Mouse (Mus musculus): ENCODE results near the gene Calm3. TPM values are rescaled to one million over a fixed set of nuclear protein-coding genes. Genes with fewer than 3 reads are reported as not detected.

Calm3 gene
- polyA plus RNA-seq, 1 experiment from 2014 or later: 58.8 TPM

DNA sequence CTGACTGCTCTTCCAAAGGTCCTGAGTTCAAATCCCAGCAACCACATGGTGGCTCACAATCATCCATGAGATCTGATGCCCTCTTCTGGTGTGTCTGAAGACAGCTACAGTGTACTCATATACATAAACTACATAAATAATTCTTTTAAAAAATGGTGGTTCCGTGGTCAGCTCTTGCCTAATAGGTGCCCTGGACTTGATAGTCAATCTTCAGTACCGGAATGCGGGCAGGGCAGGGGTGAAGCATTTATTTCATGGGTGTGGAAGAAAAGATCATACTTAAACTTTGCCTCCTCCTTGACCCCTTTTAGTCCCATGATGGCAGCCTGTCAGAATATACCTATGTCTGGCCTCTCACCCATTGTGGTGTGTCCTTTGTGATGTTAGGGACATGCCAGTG is 12.0 kb downstream of the Calm3 start:
- peaks cover 27% of the 10 kb centered on the region for H3K36me3 ChIP-seq (replicated peaks; ENCODE audit: insufficient read depth, low read length)

DNA sequence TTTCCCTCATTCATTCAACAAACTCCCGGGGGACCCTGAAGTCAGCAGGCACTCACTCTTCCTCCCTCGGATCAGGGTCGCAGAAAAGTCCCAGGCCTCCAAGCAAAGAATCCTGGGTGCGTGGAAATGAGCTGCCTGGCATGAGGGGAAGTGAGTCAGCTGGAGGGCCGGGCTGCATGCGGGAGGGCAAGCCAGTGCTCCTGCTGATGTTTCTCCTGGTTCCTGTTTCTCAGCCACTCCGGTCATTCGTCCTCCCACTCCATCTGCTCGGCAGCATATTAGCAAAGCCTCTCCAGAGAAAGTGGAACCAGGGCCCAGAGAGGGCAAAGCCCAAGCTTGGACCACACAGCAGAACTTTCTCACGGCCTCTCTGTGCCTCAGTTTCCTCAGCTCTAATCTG is 14.0 kb downstream of the Calm3 start:
- DNase-seq (no peak), ATAC-seq (no peak)
- H3K9me3 ChIP-seq (ENCODE audit: low read length): no peaks in the 10 kb centered on the region
- peaks cover 8% of the 10 kb centered on the region; the same call in 1 of the 2 replicates for H3K4me1 ChIP-seq (ENCODE audit: insufficient read depth)
- 34% methylated on average over 10 of the region's 10 CpGs for WGBS (ENCODE audit: insufficient replicate concordance)
- no peak overlapping the region for H3K27ac ChIP-seq (ENCODE audit: low read depth)
- H3K36me3 ChIP-seq (replicated peaks; ENCODE audit: insufficient read depth, low read length): peaks cover 9% of the 10 kb centered on the region; the same call in 1 of the 2 replicates
- TF ChIP-seq CTCF (IDR thresholded peaks at IDR 0.05; ENCODE audit: low read depth): no peak
- TF ChIP-seq EP300 (IDR thresholded peaks at IDR 0.05; ENCODE audit: low read depth): no peak
- H3K4me2 ChIP-seq (ENCODE audit: low read depth, low read length): peak overlapping the region; percentile 16; the same call in 1 of the 2 replicates
- H3K9ac ChIP-seq (replicated peaks): no peak overlapping the region
- H3K4me3 ChIP-seq (ENCODE audit: low read depth, low read length): no peak overlapping the region
- H3K27me3 ChIP-seq (ENCODE audit: insufficient read depth, low read length): no peaks in the 10 kb centered on the region

More for the DNA sequence above, 12.0 kb downstream of the Calm3 start:
- Histone ChIP-seq H3K4me3 (ENCODE audit: low read depth, low read length) (no peak overlapping the region), H3K27me3 (ENCODE audit: insufficient read depth, low read length) (no peaks in the 10 kb centered on the region), H3K9ac (replicated peaks) (no peak overlapping the region), H3K4me2 (ENCODE audit: low read depth, low read length) (no peak overlapping the region), H3K4me1 (ENCODE audit: insufficient read depth) (peaks cover 8% of the 10 kb centered on the region; the same call in 1 of the 2 replicates), H3K27ac (ENCODE audit: low read depth) (no peak overlapping the region), H3K9me3 (ENCODE audit: low read length) (no peaks in the 10 kb centered on the region)
- TF ChIP-seq CTCF (IDR thresholded peaks at IDR 0.05; ENCODE audit: low read depth) (no peak), EP300 (IDR thresholded peaks at IDR 0.05; ENCODE audit: low read depth) (no peak)
- DNase-seq: no peak
- no peak for ATAC-seq
- 71% methylated on average over 3 of the region's 3 CpGs for WGBS (ENCODE audit: insufficient replicate concordance)

DNA sequence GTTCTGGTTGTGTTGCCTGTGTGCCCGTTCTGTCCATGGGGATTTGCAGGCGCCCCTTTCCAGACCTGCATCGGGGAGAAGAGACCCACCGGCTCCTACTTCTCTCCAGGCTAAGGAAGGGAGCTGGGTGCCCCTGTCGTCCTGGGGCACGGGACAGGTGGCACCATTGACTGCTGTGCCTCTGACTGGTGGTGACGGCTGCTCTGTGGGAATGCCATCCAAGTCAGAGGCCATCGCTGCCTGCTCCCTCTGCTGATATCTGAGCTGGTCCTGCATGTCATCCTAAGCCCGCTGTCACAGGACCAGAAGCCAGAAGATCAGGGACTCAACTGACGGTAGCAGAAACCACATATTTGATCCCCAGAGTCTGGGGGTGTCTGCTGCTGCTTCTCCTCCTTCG is 15.1 kb downstream of the Calm3 start:
- Histone ChIP-seq H3K9me3 (ENCODE audit: low read length) (no peaks in the 10 kb centered on the region), H3K4me2 (ENCODE audit: low read depth, low read length) (peak overlapping the region; percentile 58; the same call in 1 of the 2 replicates), H3K4me3 (ENCODE audit: low read depth, low read length) (no peak overlapping the region), H3K9ac (replicated peaks) (no peak overlapping the region), H3K27ac (ENCODE audit: low read depth) (no peak overlapping the region), H3K27me3 (ENCODE audit: insufficient read depth, low read length) (no peaks in the 10 kb centered on the region), H3K4me1 (ENCODE audit: insufficient read depth) (peaks cover 10% of the 10 kb centered on the region; the same call in 1 of the 2 replicates), H3K36me3 (replicated peaks; ENCODE audit: insufficient read depth, low read length) (no peaks in the 10 kb centered on the region)
- DNase-seq (no peak), ATAC-seq (no peak)
- TF ChIP-seq EP300 (IDR thresholded peaks at IDR 0.05; ENCODE audit: low read depth) (no peak), CTCF (IDR thresholded peaks at IDR 0.05; ENCODE audit: low read depth) (no peak)
- WGBS (ENCODE audit: insufficient replicate concordance): 40% methylated on average over 11 of the region's 11 CpGs

DNA sequence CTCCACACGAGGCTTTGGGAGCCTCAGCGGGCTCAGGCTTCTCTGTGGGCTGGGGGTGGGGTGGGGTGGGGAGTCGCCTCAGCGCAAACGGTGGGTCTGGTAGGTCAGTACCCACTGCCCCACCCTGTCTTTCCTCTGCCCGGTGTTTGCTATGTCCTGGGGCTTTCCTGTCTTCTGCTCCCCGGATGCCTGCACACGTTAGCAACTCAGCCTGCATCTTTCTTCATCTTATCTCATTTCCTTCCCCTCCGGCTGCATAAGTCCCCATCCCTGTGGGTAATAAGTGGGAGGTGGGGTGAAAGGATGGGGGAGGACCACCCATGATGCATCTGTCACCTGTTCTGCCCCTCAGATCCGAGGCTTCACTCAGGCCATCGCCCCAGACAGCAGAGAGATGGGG is 15.5 kb downstream of the Calm3 start:
- H3K27me3 ChIP-seq (ENCODE audit: insufficient read depth, low read length): no peaks in the 10 kb centered on the region
- no peak for TF ChIP-seq EP300 (IDR thresholded peaks at IDR 0.05; ENCODE audit: low read depth)
- TF ChIP-seq CTCF (IDR thresholded peaks at IDR 0.05; ENCODE audit: low read depth): no peak
- no peak for DNase-seq
- 13% methylated on average over 11 of the region's 11 CpGs for WGBS (ENCODE audit: insufficient replicate concordance)
- no peaks in the 10 kb centered on the region for H3K9me3 ChIP-seq (ENCODE audit: low read length)
- no peaks in the 10 kb centered on the region for H3K36me3 ChIP-seq (replicated peaks; ENCODE audit: insufficient read depth, low read length)
- no peak overlapping the region for H3K4me3 ChIP-seq (ENCODE audit: low read depth, low read length)
- no peak for ATAC-seq
- peak overlapping the region; percentile 38; the same call in 1 of the 2 replicates for H3K9ac ChIP-seq (replicated peaks)
- peak overlapping the region; percentile 48; the same call in 1 of the 2 replicates for H3K27ac ChIP-seq (ENCODE audit: low read depth)
- peaks cover 10% of the 10 kb centered on the region; the same call in 1 of the 2 replicates for H3K4me1 ChIP-seq (ENCODE audit: insufficient read depth)
- H3K4me2 ChIP-seq (ENCODE audit: low read depth, low read length): peak overlapping the region; percentile 58

DNA sequence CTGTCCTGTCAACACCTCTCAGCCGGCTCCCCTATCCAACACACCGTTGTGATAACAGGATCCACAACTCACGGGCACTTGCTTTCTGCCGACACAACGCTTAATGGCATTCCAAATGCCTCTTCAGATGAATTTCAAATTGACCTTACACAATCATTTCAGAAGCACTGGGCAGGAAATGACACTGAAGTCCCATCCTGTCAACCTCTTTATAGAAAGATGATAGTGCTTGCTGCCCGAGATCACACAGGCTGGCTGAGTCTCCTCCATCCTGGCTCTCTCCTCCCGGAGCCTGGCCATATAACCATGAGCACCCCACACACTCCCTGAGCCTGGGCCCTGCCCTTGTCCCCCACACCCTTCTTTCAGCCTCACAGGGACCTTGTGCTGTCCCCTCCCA is 16.1 kb downstream of the Calm3 start:
- ATAC-seq: no peak; the same call in 1 of the 2 replicates
- no peak for TF ChIP-seq CTCF (IDR thresholded peaks at IDR 0.05; ENCODE audit: low read depth)
- no peak for TF ChIP-seq EP300 (IDR thresholded peaks at IDR 0.05; ENCODE audit: low read depth)
- H3K4me1 ChIP-seq (ENCODE audit: insufficient read depth): peaks cover 10% of the 10 kb centered on the region; the same call in 1 of the 2 replicates
- no peak for DNase-seq
- no peaks in the 10 kb centered on the region for H3K36me3 ChIP-seq (replicated peaks; ENCODE audit: insufficient read depth, low read length)
- no peaks in the 10 kb centered on the region for H3K27me3 ChIP-seq (ENCODE audit: insufficient read depth, low read length)
- WGBS (ENCODE audit: insufficient replicate concordance): 36% methylated on average over 7 of the region's 7 CpGs
- H3K9me3 ChIP-seq (ENCODE audit: low read length): no peaks in the 10 kb centered on the region
- no peak overlapping the region for H3K4me3 ChIP-seq (ENCODE audit: low read depth, low read length)
- H3K9ac ChIP-seq (replicated peaks): peak overlapping the region; percentile 38; the same call in 1 of the 2 replicates
- peak overlapping the region; percentile 58 for H3K4me2 ChIP-seq (ENCODE audit: low read depth, low read length)
- peak overlapping the region; percentile 48; the same call in 1 of the 2 replicates for H3K27ac ChIP-seq (ENCODE audit: low read depth)

DNA sequence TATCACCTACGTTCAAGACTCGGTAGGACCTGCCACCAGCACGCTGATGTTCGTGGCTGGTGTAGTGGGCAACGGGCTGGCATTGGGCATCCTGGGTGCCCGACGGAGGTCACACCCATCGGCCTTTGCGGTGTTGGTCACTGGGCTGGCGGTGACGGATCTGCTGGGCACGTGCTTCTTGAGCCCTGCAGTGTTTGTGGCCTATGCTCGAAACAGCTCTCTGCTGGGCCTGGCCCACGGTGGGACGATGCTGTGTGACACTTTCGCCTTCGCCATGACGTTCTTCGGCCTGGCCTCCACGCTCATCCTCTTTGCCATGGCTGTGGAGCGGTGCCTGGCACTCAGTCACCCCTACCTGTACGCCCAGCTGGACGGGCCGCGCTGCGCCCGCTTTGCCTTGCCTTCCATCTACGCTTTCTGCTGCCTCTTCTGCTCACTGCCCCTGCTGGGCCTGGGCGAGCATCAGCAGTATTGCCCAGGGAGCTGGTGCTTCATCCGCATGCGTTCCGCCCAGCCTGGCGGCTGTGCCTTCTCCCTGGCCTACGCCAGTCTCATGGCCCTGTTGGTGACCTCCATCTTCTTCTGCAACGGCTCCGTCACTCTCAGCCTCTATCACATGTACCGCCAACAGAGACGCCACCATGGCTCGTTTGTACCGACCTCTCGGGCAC is 16.9 kb downstream of the Calm3 start:
- Histone ChIP-seq H3K27ac (ENCODE audit: low read depth) (no peak overlapping the region), H3K9me3 (ENCODE audit: low read length) (no peaks in the 10 kb centered on the region), H3K4me3 (ENCODE audit: low read depth, low read length) (no peak overlapping the region; the same call in 1 of the 2 replicates), H3K4me2 (ENCODE audit: low read depth, low read length) (peak overlapping the region; percentile 58; the same call in 1 of the 2 replicates), H3K4me1 (ENCODE audit: insufficient read depth) (peaks cover 10% of the 10 kb centered on the region; the same call in 1 of the 2 replicates), H3K36me3 (replicated peaks; ENCODE audit: insufficient read depth, low read length) (no peaks in the 10 kb centered on the region), H3K27me3 (ENCODE audit: insufficient read depth, low read length) (no peaks in the 10 kb centered on the region), H3K9ac (replicated peaks) (no peak overlapping the region)
- DNase-seq (no peak), ATAC-seq (no peak)
- TF ChIP-seq EP300 (IDR thresholded peaks at IDR 0.05; ENCODE audit: low read depth): no peak
- TF ChIP-seq CTCF (IDR thresholded peaks at IDR 0.05; ENCODE audit: low read depth): no peak
- WGBS (ENCODE audit: insufficient replicate concordance): 85% methylated on average over 41 of the region's 41 CpGs
